Mouse (Mus musculus) heart, postnatal 0 days (tissue): ENCODE data around the gene Olfr718-ps1.

ENCODE experiments used
- CTCF ChIP-seq: IDR thresholded peaks from 2 replicates; pipeline ENCODE4 v1.5.1; 2016; ENCODE audit warnings: antibody characterized with exemption, control low read depth, low read depth
- EP300 ChIP-seq: IDR thresholded peaks from 2 replicates; pipeline ENCODE4 v1.6.1; 2016; ENCODE audit warnings: antibody characterized with exemption, low read depth

- peak; percentile 35 for TF ChIP-seq CTCF
- no peak for TF ChIP-seq EP300
Observed at GRCm38 (mm10) chr5:143179179-143179578, 31.8 kb upstream of the Olfr718-ps1 start.
